Mouse (Mus musculus) c-Kit-positive CD71-positive TER-119-negative erythroid progenitor cells, embryonic 14.5 days (primary cell): ENCODE results near the gene Rinl.
A peak's percentile ranks its signal among the peaks of the same experiment; 100 is the strongest.

ENCODE experiments used
- DNase-seq: peaks from one replicate; pipeline ENCODE4 v3.0.0-alpha.2; 2013; ENCODE audit warnings: low read depth

Gene Rinl

GRCm38 (mm10) chr7:28780857-28781256 is 7.9 kb upstream of the Rinl start:
- DNase-seq: no peak

- DNase-seq: no peak
These were observed 7.5 kb upstream of the Rinl start for GRCm38 (mm10) chr7:28781261-28781663.

- DNase-seq: no peak
These were observed 3.6 kb upstream of the Rinl start for GRCm38 (mm10) chr7:28785161-28785560.

DNA sequence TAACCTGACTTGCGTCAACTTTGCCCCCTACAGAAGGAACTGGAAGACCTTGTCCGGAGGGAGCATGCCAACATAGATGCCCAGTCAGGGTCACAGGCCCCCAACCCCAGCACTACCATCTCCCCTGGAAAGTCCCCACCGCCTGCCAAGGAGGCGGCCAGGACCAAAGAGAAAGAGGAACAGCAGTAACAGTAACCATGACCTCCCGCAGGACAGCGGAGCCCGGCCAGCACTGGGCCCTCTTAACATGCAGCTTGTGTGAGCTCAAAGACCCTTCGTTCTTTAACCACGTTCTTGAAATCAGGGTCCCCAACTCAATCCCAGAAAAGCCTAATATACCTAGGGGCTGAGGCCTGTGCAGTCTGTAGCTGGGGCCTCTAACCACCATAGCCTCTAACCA is 885 bp upstream of the Rinl start:
- no peak for DNase-seq

DNA sequence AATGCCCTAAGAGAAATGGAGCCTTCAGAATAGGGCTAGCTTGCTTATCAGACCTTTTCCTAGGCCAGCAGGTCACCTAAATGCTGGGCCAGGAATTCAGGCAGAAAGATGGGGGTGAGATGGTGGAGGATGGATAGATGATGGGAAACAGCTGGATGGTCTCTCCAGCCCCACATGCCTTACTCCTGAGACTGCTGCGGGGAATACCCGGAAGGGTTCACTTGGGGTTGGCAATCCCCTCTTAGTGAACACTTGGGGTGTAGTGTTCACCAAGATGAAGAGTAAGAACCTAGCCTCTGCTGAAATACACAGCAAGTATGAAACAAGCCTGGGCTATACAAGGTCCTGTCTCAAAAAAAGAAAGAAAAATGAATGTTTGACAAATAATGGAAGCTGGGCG is 466 bp downstream of the Rinl start:
- DNase-seq: no peak

DNA sequence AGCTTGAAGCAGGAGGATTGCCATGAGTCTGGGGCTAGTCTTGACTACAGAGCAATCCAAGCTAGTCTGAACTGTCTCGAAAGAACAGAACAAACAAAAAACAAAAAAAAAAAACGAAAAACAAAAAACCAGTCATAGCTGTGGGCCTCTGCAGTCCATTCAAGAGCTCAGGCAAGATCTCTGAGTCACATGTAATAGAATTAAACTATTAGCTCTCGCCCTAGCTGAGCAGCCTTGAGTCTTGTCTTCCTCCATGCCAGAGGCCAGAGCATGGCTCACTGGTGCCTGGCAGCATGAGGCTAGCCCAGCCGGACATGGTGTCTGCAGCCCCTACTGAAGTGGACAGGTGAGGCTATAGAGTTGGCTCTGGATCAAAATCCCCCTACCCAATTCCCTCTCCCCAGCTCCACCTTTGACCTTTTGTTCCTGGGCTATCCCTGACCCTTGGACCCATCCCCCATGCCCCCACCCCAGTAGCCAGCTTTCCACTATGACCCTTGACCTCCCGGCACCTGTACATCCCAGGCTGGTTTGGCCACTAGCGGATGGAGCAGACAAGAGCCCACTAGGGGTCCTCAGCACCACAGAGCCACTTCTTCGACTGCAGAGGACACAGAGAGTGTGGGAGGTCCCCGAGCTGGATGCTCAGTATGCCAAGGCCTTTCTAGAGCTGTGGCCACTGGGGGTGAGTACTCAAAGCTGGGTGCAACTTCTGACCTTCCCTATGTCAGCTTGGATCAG is 1.5 kb downstream of the Rinl start:
- DNase-seq: no peak

GRCm38 (mm10) chr7:28791706-28792105 is 2.9 kb downstream of the Rinl start:
- no peak for DNase-seq

- DNase-seq: no peak
These were observed 3.8 kb downstream of the Rinl start for GRCm38 (mm10) chr7:28792391-28793185.

DNA sequence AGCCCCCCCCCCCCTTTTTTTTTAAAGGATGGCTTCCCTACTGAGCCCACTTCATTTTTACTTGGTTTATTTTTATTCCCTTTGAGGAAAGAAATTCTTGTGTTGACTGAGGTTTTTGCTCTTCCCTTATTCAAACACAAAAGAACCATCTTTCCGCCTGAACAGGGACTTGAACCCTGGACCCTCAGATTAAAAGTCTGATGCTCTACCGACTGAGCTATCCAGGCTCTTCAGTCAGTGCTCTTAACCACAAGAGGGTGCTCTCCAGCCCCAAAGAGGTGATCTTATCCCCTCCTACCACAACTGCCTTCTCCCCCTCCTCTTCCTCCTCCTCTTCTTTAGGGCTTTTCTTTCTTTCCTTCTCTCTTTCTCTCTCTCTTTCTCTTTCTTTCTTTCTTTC is 5.1 kb downstream of the Rinl start:
- no peak for DNase-seq

- no peak for DNase-seq
These were observed 5.7 kb downstream of the Rinl start for GRCm38 (mm10) chr7:28794496-28794895.

GRCm38 (mm10) chr7:28795832-28796231 is 7.1 kb downstream of the Rinl start:
- no peak for DNase-seq

- DNase-seq: peak; percentile 61
These were observed 7.8 kb downstream of the Rinl start for GRCm38 (mm10) chr7:28796562-28796975.

DNA sequence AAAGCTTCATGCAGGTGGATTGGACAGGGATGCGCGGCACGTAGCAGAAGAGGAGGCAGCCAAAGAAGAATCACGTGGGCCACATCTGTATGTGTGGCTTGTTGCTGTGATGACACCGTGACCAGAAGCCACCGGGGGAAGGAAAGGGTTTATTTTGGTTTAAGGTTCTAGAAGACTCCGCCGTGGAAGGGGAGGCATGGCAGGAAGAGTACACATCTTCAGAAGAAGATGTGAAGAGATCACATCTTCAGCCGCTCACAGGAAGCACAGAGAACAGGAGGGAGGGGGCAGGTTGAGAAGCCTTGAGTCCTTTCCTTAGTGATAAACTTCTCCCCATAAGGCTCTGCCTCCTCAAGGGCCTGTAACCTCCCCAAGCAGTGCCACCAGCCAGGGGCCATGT is 11.2 kb downstream of the Rinl start:
- no peak for DNase-seq

DNA sequence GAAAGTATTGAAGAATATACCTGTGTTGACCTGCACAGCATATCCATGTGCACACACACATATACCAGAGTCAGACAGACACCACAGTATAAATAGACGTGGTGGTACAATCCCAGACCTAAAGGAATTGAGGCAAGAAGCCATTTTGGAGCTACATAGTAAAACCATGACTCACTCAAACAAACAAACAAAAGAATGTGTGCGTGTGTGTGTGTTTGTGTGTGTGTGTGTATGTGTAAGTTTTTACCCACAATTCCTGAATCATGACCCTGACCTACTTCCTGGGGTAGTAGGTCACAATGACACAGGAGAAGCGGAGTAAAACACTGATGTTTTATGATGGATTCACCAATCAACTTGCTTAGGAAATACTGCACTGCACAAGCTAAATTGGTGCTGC is 12.7 kb downstream of the Rinl start:
- DNase-seq: no peak

- DNase-seq: no peak
These were observed 13.3 kb downstream of the Rinl start for GRCm38 (mm10) chr7:28801901-28802670.

- no peak for DNase-seq
These were observed 14.2 kb downstream of the Rinl start for GRCm38 (mm10) chr7:28802846-28803588.

DNA sequence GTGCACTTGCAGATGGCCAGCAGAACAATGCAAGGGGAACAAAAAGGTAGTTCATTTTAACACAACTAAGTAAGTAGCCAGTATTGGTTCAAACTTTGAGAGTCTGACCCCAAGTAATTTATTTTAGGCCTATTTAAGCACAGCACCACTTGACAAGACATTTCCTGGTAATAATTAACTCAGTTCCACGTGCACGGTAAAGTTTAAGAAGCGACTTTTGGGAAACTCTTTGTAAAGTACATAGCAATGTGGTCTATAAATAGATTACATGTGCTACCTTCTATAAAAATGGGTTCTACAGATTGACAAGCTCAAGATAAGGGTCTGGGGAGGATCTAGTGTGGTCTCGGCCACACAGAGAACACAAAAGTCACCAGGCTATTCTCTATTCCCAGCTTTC is 15.0 kb downstream of the Rinl start:
- DNase-seq: no peak

GRCm38 (mm10) chr7:28806869-28807268 is 18.1 kb downstream of the Rinl start:
- no peak for DNase-seq

GRCm38 (mm10) chr7:28807641-28808220 is 19.0 kb downstream of the Rinl start:
- no peak for DNase-seq

DNA sequence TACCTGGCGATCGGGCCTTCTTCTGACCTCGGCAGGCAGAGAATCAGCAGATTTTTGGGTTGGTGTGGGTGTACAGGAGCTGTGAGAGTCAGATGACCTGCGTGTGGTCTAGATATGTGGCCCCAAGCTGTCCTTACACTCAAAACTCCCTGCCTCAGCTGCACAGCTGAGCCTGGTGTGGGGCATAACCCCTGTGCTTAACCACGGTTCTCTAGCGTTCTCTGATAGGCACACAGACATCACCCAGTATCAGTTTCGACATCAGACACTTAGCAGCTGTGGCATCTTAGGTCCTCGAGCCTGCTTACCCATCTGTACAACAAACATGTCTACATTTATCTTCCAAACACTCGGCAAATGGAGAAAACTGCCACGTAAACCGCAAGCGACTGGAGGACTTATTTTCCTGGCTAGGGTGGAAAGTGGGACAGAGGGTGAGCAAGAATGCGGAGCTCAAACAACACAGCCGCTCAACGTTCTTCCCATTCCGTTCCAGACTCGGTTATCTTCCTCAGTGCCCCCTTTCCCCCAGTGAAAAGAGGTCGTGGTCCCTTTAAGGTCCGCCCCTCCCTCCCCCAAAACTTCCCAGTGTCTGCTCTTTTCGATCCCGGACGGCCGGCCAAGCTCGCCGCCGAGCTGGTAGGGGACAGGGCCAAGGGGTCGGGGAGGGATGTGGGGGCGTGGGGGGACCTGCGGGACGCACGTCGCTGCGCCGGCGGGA is 19.6 kb downstream of the Rinl start, which contains the start of gene Hnrnpl:
Hnrnpl (plus strand) TSS at position 321 of the 721 bp plus-strand sequence.
- DNase-seq: no peak

- peak; percentile 81 for DNase-seq
These were observed 20.2 kb downstream of the Rinl start for GRCm38 (mm10) chr7:28808957-28809393.
